Mouse (Mus musculus): Measurements from ENCODE around the gene Dnajc13.

Gene Dnajc13

GRCm38 (mm10) chr9:104254408-104255180 lies 8.1 kb downstream of the Dnajc13 start:
- DNase-seq (ENCODE audit: low spot score): no peak

- DNase-seq (ENCODE audit: low spot score): no peak
Observed at GRCm38 (mm10) chr9:104252637-104253036, 10.1 kb downstream of the Dnajc13 start.

GRCm38 (mm10) chr9:104251687-104252086 lies 11.0 kb downstream of the Dnajc13 start:
- no peak for DNase-seq (ENCODE audit: low spot score)

- DNase-seq (ENCODE audit: low spot score): no peak
Observed at GRCm38 (mm10) chr9:104251111-104251510, 11.6 kb downstream of the Dnajc13 start.

- no peak for DNase-seq (ENCODE audit: low spot score)
Observed at GRCm38 (mm10) chr9:104247307-104247987, 15.3 kb downstream of the Dnajc13 start.

GRCm38 (mm10) chr9:104243799-104244466 lies 18.8 kb downstream of the Dnajc13 start:
- no peak for DNase-seq (ENCODE audit: low spot score)

GRCm38 (mm10) chr9:104240146-104240545 lies 22.6 kb downstream of the Dnajc13 start:
- DNase-seq (ENCODE audit: low spot score): no peak

- DNase-seq (ENCODE audit: low spot score): no peak
Observed at GRCm38 (mm10) chr9:104239076-104239475, 23.7 kb downstream of the Dnajc13 start.

- no peak for DNase-seq (ENCODE audit: low spot score)
Observed at GRCm38 (mm10) chr9:104236256-104236930, 26.3 kb downstream of the Dnajc13 start.

- DNase-seq (ENCODE audit: low spot score): no peak
Observed at GRCm38 (mm10) chr9:104235751-104236150, 27.0 kb downstream of the Dnajc13 start.

- no peak for DNase-seq (ENCODE audit: low spot score)
Observed at GRCm38 (mm10) chr9:104233815-104234214, 28.9 kb downstream of the Dnajc13 start.

GRCm38 (mm10) chr9:104233060-104233459 lies 29.7 kb downstream of the Dnajc13 start:
- DNase-seq (ENCODE audit: low spot score): no peak

GRCm38 (mm10) chr9:104232004-104232403 lies 30.7 kb downstream of the Dnajc13 start:
- no peak for DNase-seq (ENCODE audit: low spot score)

GRCm38 (mm10) chr9:104211402-104211801 lies 51.3 kb downstream of the Dnajc13 start:
- DNase-seq (ENCODE audit: low spot score): no peak

- no peak for DNase-seq (ENCODE audit: low spot score)
Observed at GRCm38 (mm10) chr9:104203851-104204250, 58.9 kb downstream of the Dnajc13 start.

- DNase-seq (ENCODE audit: low spot score): no peak
Observed at GRCm38 (mm10) chr9:104194528-104194927, 68.2 kb downstream of the Dnajc13 start.

GRCm38 (mm10) chr9:104193900-104194299 lies 68.8 kb downstream of the Dnajc13 start:
- no peak for DNase-seq (ENCODE audit: low spot score)

- no peak for DNase-seq (ENCODE audit: low spot score)
Observed at GRCm38 (mm10) chr9:104193327-104193726, 69.4 kb downstream of the Dnajc13 start.

GRCm38 (mm10) chr9:104192513-104192912 lies 70.2 kb downstream of the Dnajc13 start:
- no peak for DNase-seq (ENCODE audit: low spot score)

GRCm38 (mm10) chr9:104189657-104190056 lies 73.1 kb downstream of the Dnajc13 start:
- no peak for DNase-seq (ENCODE audit: low spot score)

GRCm38 (mm10) chr9:104188704-104189103 lies 74.0 kb downstream of the Dnajc13 start:
- DNase-seq (ENCODE audit: low spot score): peak; percentile 59

GRCm38 (mm10) chr9:104187028-104187427 lies 75.7 kb downstream of the Dnajc13 start:
- no peak for DNase-seq (ENCODE audit: low spot score)

Measured in testis, postnatal 14 days (tissue).